Mouse (Mus musculus): ENCODE results near the gene Ttll3.

GRCm38 (mm10) chr6:113443091-113443490 is 54.0 kb downstream of the Ttll3 start:
- no peak; the same call in 1 of the 2 replicates for TF ChIP-seq CTCF (IDR thresholded peaks at IDR 0.05; ENCODE audit: extremely low read depth, insufficient read length, insufficient replicate concordance, low read depth, low read length)
- no peak for TF ChIP-seq POLR2A (IDR thresholded peaks at IDR 0.05; ENCODE audit: low read depth, low read length)
